Mouse (Mus musculus): ENCODE data around the gene Smarcd1. TPM values are rescaled to one million over a fixed set of nuclear protein-coding genes. Genes with fewer than 3 reads are reported as not detected.

The Smarcd1 gene
- total and polyA plus RNA-seq, 2 experiments from 2014 or later = 16.8 to 35.7 TPM

- WGBS = 65% methylated on average over 11 of the region's 11 CpGs
- Histone ChIP-seq H3K36me3 (replicated peaks; ENCODE audit: control insufficient read depth, insufficient read depth, low read length) (peaks cover 20% of the 10 kb centered on the region), H3K4me3 (ENCODE audit: low read depth, low read length) (no peak overlapping the region)
Observed at GRCm38 (mm10) chr15:99715982-99716746, 14.2 kb downstream of the Smarcd1 start.

GRCm38 (mm10) chr15:99716814-99717213, 14.9 kb downstream of the Smarcd1 start:
- no peak overlapping the region for H3K27ac ChIP-seq (ENCODE audit: low read depth)
- no peak for DNase-seq (ENCODE audit: low spot score)
- peaks cover 13% of the 10 kb centered on the region for H3K36me3 ChIP-seq (replicated peaks; ENCODE audit: control insufficient read depth, insufficient read depth, low read length)
- H3K4me1 ChIP-seq (ENCODE audit: control insufficient read depth, insufficient read depth) = peaks cover 22% of the 10 kb centered on the region
- no peak for ATAC-seq (ENCODE audit: insufficient read depth, low read depth)
- WGBS = 76% methylated on average over 12 of the region's 12 CpGs
- TF ChIP-seq EP300 (IDR thresholded peaks at IDR 0.05; ENCODE audit: low read depth) = no peak
- TF ChIP-seq CTCF (IDR thresholded peaks at IDR 0.05; ENCODE audit: low read depth) = no peak
- H3K4me3 ChIP-seq (ENCODE audit: low read depth, low read length) = no peak overlapping the region
- no peak overlapping the region for H3K4me2 ChIP-seq (ENCODE audit: low read depth, low read length)
- no peak overlapping the region for H3K9ac ChIP-seq (replicated peaks; ENCODE audit: low read depth, low read length)
- H3K27me3 ChIP-seq (ENCODE audit: control insufficient read depth, insufficient read depth, low read length) = no peaks in the 10 kb centered on the region
- no peaks in the 10 kb centered on the region for H3K9me3 ChIP-seq (replicated peaks; ENCODE audit: control insufficient read depth, low read length)

More at GRCm38 (mm10) chr15:99715982-99716746, 14.2 kb downstream of the Smarcd1 start:
- Histone ChIP-seq H3K9ac (replicated peaks; ENCODE audit: low read depth, low read length) (no peak overlapping the region), H3K27ac (ENCODE audit: low read depth) (peak overlapping the region; percentile 32; the same call in 1 of the 2 replicates), H3K27me3 (ENCODE audit: control insufficient read depth, insufficient read depth, low read length) (no peaks in the 10 kb centered on the region), H3K4me2 (ENCODE audit: low read depth, low read length) (no peak overlapping the region), H3K4me1 (ENCODE audit: control insufficient read depth, insufficient read depth) (peaks cover 22% of the 10 kb centered on the region), H3K9me3 (replicated peaks; ENCODE audit: control insufficient read depth, low read length) (no peaks in the 10 kb centered on the region)
- DNase-seq (ENCODE audit: low spot score) (no peak), ATAC-seq (ENCODE audit: insufficient read depth, low read depth) (no peak)
- TF ChIP-seq CTCF (IDR thresholded peaks at IDR 0.05; ENCODE audit: low read depth) (no peak; the same call in 1 of the 2 replicates), EP300 (IDR thresholded peaks at IDR 0.05; ENCODE audit: low read depth) (no peak)

- peak within 1 kb of the TSS; percentile 26 for H3K4me2 ChIP-seq (ENCODE audit: low read depth, low read length)
- DNase-seq (ENCODE audit: low spot score) (peak; percentile 43), ATAC-seq (ENCODE audit: insufficient read depth, low read depth) (peak; percentile 7)
- WGBS = 59% methylated on average over 25 of the region's 26 CpGs
- H3K9ac ChIP-seq (replicated peaks; ENCODE audit: low read depth, low read length) = peak within 1 kb of the TSS; percentile 2; the same call in 1 of the 2 replicates
- peaks cover 27% of the 10 kb centered on the region for H3K4me1 ChIP-seq (ENCODE audit: control insufficient read depth, insufficient read depth)
- H3K36me3 ChIP-seq (replicated peaks; ENCODE audit: control insufficient read depth, insufficient read depth, low read length) = peaks cover 5% of the 10 kb centered on the region
- no peaks in the 10 kb centered on the region for H3K9me3 ChIP-seq (replicated peaks; ENCODE audit: control insufficient read depth, low read length)
- H3K27me3 ChIP-seq (ENCODE audit: control insufficient read depth, insufficient read depth, low read length) = no peaks in the 10 kb centered on the region
- TF ChIP-seq EP300 (IDR thresholded peaks at IDR 0.05; ENCODE audit: low read depth) (no peak), CTCF (IDR thresholded peaks at IDR 0.05; ENCODE audit: low read depth) (no peak)
- H3K27ac ChIP-seq (ENCODE audit: low read depth) = peak within 1 kb of the TSS; percentile 60
- no peak within 1 kb of the TSS for H3K4me3 ChIP-seq (ENCODE audit: low read depth, low read length)
Observed at GRCm38 (mm10) chr15:99717386-99718334, 15.7 kb downstream of the Smarcd1 start, which contains the start of gene Gpd1. TSS of gene Gpd1 (plus strand) at chr15:99717515.

- H3K9ac ChIP-seq (replicated peaks; ENCODE audit: low read depth, low read length) = no peak overlapping the region
- H3K4me1 ChIP-seq (ENCODE audit: control insufficient read depth, insufficient read depth) = peaks cover 36% of the 10 kb centered on the region
- no peaks in the 10 kb centered on the region; the same call in 1 of the 2 replicates for H3K36me3 ChIP-seq (replicated peaks; ENCODE audit: control insufficient read depth, insufficient read depth, low read length)
- H3K4me3 ChIP-seq (ENCODE audit: low read depth, low read length) = no peak overlapping the region
- H3K27me3 ChIP-seq (ENCODE audit: control insufficient read depth, insufficient read depth, low read length) = no peaks in the 10 kb centered on the region
- H3K9me3 ChIP-seq (replicated peaks; ENCODE audit: control insufficient read depth, low read length) = no peaks in the 10 kb centered on the region
- no peak overlapping the region for H3K27ac ChIP-seq (ENCODE audit: low read depth)
- TF ChIP-seq EP300 (IDR thresholded peaks at IDR 0.05; ENCODE audit: low read depth) (no peak), CTCF (IDR thresholded peaks at IDR 0.05; ENCODE audit: low read depth) (no peak)
- no peak overlapping the region for H3K4me2 ChIP-seq (ENCODE audit: low read depth, low read length)
- ATAC-seq (ENCODE audit: insufficient read depth, low read depth) = no peak
- DNase-seq (ENCODE audit: low spot score) = no peak
- 91% methylated on average over 9 of the region's 9 CpGs for WGBS
Observed at GRCm38 (mm10) chr15:99718461-99719021, 16.6 kb downstream of the Smarcd1 start.

- Histone ChIP-seq H3K4me2 (ENCODE audit: low read depth, low read length) (no peak overlapping the region), H3K27me3 (ENCODE audit: control insufficient read depth, insufficient read depth, low read length) (no peaks in the 10 kb centered on the region), H3K9me3 (replicated peaks; ENCODE audit: control insufficient read depth, low read length) (no peaks in the 10 kb centered on the region), H3K27ac (ENCODE audit: low read depth) (no peak overlapping the region), H3K9ac (replicated peaks; ENCODE audit: low read depth, low read length) (no peak overlapping the region), H3K36me3 (replicated peaks; ENCODE audit: control insufficient read depth, insufficient read depth, low read length) (no peaks in the 10 kb centered on the region; the same call in 1 of the 2 replicates), H3K4me3 (ENCODE audit: low read depth, low read length) (no peak overlapping the region), H3K4me1 (ENCODE audit: control insufficient read depth, insufficient read depth) (peaks cover 46% of the 10 kb centered on the region)
- TF ChIP-seq CTCF (IDR thresholded peaks at IDR 0.05; ENCODE audit: low read depth) (no peak), EP300 (IDR thresholded peaks at IDR 0.05; ENCODE audit: low read depth) (no peak)
- 74% methylated on average over 8 of the region's 8 CpGs for WGBS
- ATAC-seq (ENCODE audit: insufficient read depth, low read depth) (no peak), DNase-seq (ENCODE audit: low spot score) (no peak)
Observed at GRCm38 (mm10) chr15:99719865-99720264, 17.9 kb downstream of the Smarcd1 start.
